Mouse (Mus musculus) heart, adult 9 months (tissue): ENCODE measurements around the gene Mreg.

Source experiments
- DNase-seq, 2 experiments: peaks; one replicate each; pipeline ENCODE4 v3.0.0; 2022; ENCODE audit warnings: low spot score in 2 of 2

Mreg gene

GRCm38 (mm10) chr1:72226887-72227481 lies 14.9 kb upstream of the Mreg start:
- no peak for DNase-seq

- peak in 1 of 2 experiments; percentile 21 for DNase-seq
Measured at GRCm38 (mm10) chr1:72226172-72226886, 14.2 kb upstream of the Mreg start.

GRCm38 (mm10) chr1:72225720-72226171 lies 13.6 kb upstream of the Mreg start:
- peak; percentile 61 to 80 for DNase-seq

- DNase-seq, result no peak
Measured at GRCm38 (mm10) chr1:72225054-72225718, 13.1 kb upstream of the Mreg start.

GRCm38 (mm10) chr1:72220008-72220407 lies 7.9 kb upstream of the Mreg start:
- DNase-seq, result no peak

- DNase-seq, result no peak
Measured at GRCm38 (mm10) chr1:72219116-72219515, 7.0 kb upstream of the Mreg start.

- no peak for DNase-seq
Measured at GRCm38 (mm10) chr1:72218626-72219025, 6.5 kb upstream of the Mreg start.

- no peak for DNase-seq
Measured at GRCm38 (mm10) chr1:72216761-72217160, 4.7 kb upstream of the Mreg start.

GRCm38 (mm10) chr1:72215174-72215573 lies 3.1 kb upstream of the Mreg start:
- DNase-seq, result no peak

GRCm38 (mm10) chr1:72214470-72214961 lies 2.4 kb upstream of the Mreg start:
- DNase-seq, result peak; percentile 71 to 80

GRCm38 (mm10) chr1:72213954-72214353 lies 1.8 kb upstream of the Mreg start:
- DNase-seq, result no peak

- DNase-seq, result peak in 1 of 2 experiments; percentile 19
Measured at GRCm38 (mm10) chr1:72210803-72211679, 1.1 kb downstream of the Mreg start.

GRCm38 (mm10) chr1:72208095-72208494 lies 4.0 kb downstream of the Mreg start:
- DNase-seq, result no peak

GRCm38 (mm10) chr1:72205113-72205512 lies 7.0 kb downstream of the Mreg start:
- no peak for DNase-seq

- no peak for DNase-seq
Measured at GRCm38 (mm10) chr1:72203204-72203603, 8.9 kb downstream of the Mreg start.

- DNase-seq, result no peak
Measured at GRCm38 (mm10) chr1:72202705-72203104, 9.4 kb downstream of the Mreg start.

- DNase-seq, result no peak
Measured at GRCm38 (mm10) chr1:72202068-72202467, 10.0 kb downstream of the Mreg start.

GRCm38 (mm10) chr1:72201126-72201525 lies 11.0 kb downstream of the Mreg start:
- no peak for DNase-seq

- DNase-seq, result no peak
Measured at GRCm38 (mm10) chr1:72198142-72198806, 13.8 kb downstream of the Mreg start.

GRCm38 (mm10) chr1:72196626-72197359 lies 15.3 kb downstream of the Mreg start:
- no peak for DNase-seq
